Mouse (Mus musculus): ENCODE measurements at regions not wholly inside any gene's neighbourhood (a gene's known extent, or its start where the extent isn't known, plus 50 kb on each side); places are given as distances from the start of the nearest gene placed in this dataset.

GRCm38 (mm10) chr4:124485941-124486581 is 124.5 kb downstream of the 3100002H09Rik start:
- 0 out of 2 replicates have a peak, but pooled peaks cover 4% of the 10 kb centered on the region for H3K27me3 ChIP-seq (ENCODE audit: insufficient read depth, low read length)
- H3K9me3 ChIP-seq (ENCODE audit: low read length), result peaks cover 11% of the 10 kb centered on the region; the same call in 1 of the 2 replicates
- no peak for TF ChIP-seq CTCF (IDR thresholded peaks at IDR 0.05; ENCODE audit: low read depth)
- peak overlapping the region; percentile 32; the same call in 1 of the 2 replicates for H3K27ac ChIP-seq
- H3K4me3 ChIP-seq (ENCODE audit: low read length), result no peak overlapping the region
- H3K36me3 ChIP-seq (ENCODE audit: insufficient read depth, low read length), result no peaks in the 10 kb centered on the region
- DNase-seq (ENCODE audit: low spot score) (peak; percentile 43), ATAC-seq (peak; percentile 52)
- H3K4me2 ChIP-seq (ENCODE audit: low read depth, low read length), result no peak overlapping the region
- WGBS, result 9% methylated on average over 12 of the region's 12 CpGs
- H3K9ac ChIP-seq (replicated peaks; ENCODE audit: low read length), result no peak overlapping the region
- H3K4me1 ChIP-seq (ENCODE audit: insufficient read depth, low read length), result no peaks in the 10 kb centered on the region

GRCm38 (mm10) chr4:124484613-124485586 is 125.7 kb downstream of the 3100002H09Rik start:
- DNase-seq (ENCODE audit: low spot score), result no peak
- Histone ChIP-seq H3K4me3 (ENCODE audit: low read length) (no peak overlapping the region), H3K27me3 (ENCODE audit: insufficient read depth, low read length) (0 out of 2 replicates have a peak, but pooled peaks cover 4% of the 10 kb centered on the region), H3K9ac (replicated peaks; ENCODE audit: low read length) (no peak overlapping the region), H3K4me2 (ENCODE audit: low read depth, low read length) (no peak overlapping the region), H3K27ac (no peak overlapping the region), H3K4me1 (ENCODE audit: insufficient read depth, low read length) (no peaks in the 10 kb centered on the region), H3K9me3 (ENCODE audit: low read length) (peaks cover 11% of the 10 kb centered on the region; the same call in 1 of the 2 replicates), H3K36me3 (ENCODE audit: insufficient read depth, low read length) (no peaks in the 10 kb centered on the region)
- ATAC-seq, result peak; percentile 88
- 35% methylated on average over 19 of the region's 19 CpGs for WGBS
- TF ChIP-seq CTCF (IDR thresholded peaks at IDR 0.05; ENCODE audit: low read depth), result no peak

DNA sequence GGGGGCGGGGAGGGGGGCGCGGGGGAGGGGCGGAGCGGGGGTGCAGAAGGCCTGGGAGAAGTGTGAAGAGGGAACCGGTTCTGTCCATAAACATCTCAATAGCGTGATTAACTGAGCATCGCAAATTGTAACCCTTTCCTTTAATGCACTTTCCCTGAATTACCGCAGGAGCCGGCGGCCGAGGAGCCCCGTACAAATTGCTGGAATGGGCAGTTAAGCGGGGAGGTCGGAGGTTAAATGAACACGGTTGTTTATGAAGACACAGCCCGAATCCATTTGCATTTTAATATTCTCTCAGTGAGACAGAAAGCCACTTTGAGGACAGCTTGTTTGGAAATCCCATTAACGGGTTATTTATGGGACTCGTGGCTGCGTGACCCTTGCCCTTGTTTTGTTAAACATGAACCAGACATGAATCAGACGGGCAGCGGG is 132.7 kb downstream of the 3100002H09Rik start:
- peaks cover 9% of the 10 kb centered on the region; the same call in 1 of the 2 replicates for H3K4me1 ChIP-seq (ENCODE audit: insufficient read depth, low read length)
- no peak for TF ChIP-seq CTCF (IDR thresholded peaks at IDR 0.05; ENCODE audit: low read depth)
- H3K27me3 ChIP-seq (ENCODE audit: insufficient read depth, low read length), result 0 out of 2 replicates have a peak, but pooled peaks cover 4% of the 10 kb centered on the region
- H3K27ac ChIP-seq, result no peak overlapping the region
- no peak overlapping the region for H3K9ac ChIP-seq (replicated peaks; ENCODE audit: low read length)
- peak; percentile 19 for DNase-seq (ENCODE audit: low spot score)
- H3K4me2 ChIP-seq (ENCODE audit: low read depth, low read length), result peak overlapping the region; percentile 45
- no peak for ATAC-seq
- H3K4me3 ChIP-seq (ENCODE audit: low read length), result no peak overlapping the region
- 6% methylated on average over 22 of the region's 22 CpGs for WGBS
- no peaks in the 10 kb centered on the region for H3K36me3 ChIP-seq (ENCODE audit: insufficient read depth, low read length)
- no peaks in the 10 kb centered on the region for H3K9me3 ChIP-seq (ENCODE audit: low read length)

DNA sequence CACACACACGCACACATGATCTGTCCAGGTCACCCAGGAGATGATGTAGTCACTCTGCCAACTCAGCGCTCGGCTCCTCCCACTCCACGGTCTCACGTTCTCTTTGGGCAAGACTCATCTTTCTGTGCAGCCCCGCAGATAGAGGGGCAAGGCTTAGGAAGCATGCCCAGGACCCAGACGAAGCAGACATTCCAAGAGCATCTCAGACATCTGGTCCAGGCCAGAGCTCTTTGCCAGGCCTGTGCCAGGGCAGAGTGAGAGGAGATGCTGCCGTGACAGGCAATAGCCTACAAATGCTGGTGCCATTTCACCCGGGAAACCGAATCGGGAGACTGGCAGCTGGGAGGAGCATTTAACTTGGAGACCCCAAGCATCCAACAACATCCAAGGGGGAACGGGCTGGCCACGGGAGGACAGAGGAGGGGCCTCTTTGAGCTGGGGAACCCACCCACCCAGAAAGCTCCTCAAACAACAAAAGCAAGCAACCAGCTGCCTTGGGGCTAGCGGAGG is 133.2 kb downstream of the 3100002H09Rik start:
- ATAC-seq (peak; percentile 86), DNase-seq (ENCODE audit: low spot score) (peak; percentile 52)
- peaks cover 9% of the 10 kb centered on the region; the same call in 1 of the 2 replicates for H3K4me1 ChIP-seq (ENCODE audit: insufficient read depth, low read length)
- no peak overlapping the region for H3K4me3 ChIP-seq (ENCODE audit: low read length)
- H3K9me3 ChIP-seq (ENCODE audit: low read length), result no peaks in the 10 kb centered on the region
- H3K9ac ChIP-seq (replicated peaks; ENCODE audit: low read length), result no peak overlapping the region
- no peak for TF ChIP-seq CTCF (IDR thresholded peaks at IDR 0.05; ENCODE audit: low read depth)
- H3K4me2 ChIP-seq (ENCODE audit: low read depth, low read length), result peak overlapping the region; percentile 45
- no peaks in the 10 kb centered on the region for H3K36me3 ChIP-seq (ENCODE audit: insufficient read depth, low read length)
- no peak overlapping the region for H3K27ac ChIP-seq
- WGBS, result 15% methylated on average over 14 of the region's 14 CpGs
- 0 out of 2 replicates have a peak, but pooled peaks cover under 1% of the 10 kb centered on the region for H3K27me3 ChIP-seq (ENCODE audit: insufficient read depth, low read length)

- Histone ChIP-seq H3K9ac (replicated peaks; ENCODE audit: low read length) (no peak overlapping the region), H3K36me3 (ENCODE audit: insufficient read depth, low read length) (no peaks in the 10 kb centered on the region), H3K4me3 (ENCODE audit: low read length) (no peak overlapping the region), H3K27me3 (ENCODE audit: insufficient read depth, low read length) (peaks cover 4% of the 10 kb centered on the region; the same call in 1 of the 2 replicates), H3K4me1 (ENCODE audit: insufficient read depth, low read length) (no peaks in the 10 kb centered on the region), H3K27ac (no peak overlapping the region), H3K9me3 (ENCODE audit: low read length) (no peaks in the 10 kb centered on the region), H3K4me2 (ENCODE audit: low read depth, low read length) (no peak overlapping the region)
- no peak for ATAC-seq
- WGBS, result 21% methylated on average over 18 of the region's 18 CpGs
- DNase-seq (ENCODE audit: low spot score), result peak; percentile 18
- no peak for TF ChIP-seq CTCF (IDR thresholded peaks at IDR 0.05; ENCODE audit: low read depth)
Measured at GRCm38 (mm10) chr4:124465229-124465820, 145.3 kb downstream of the 3100002H09Rik start.
